In genomic region chr2:6536372-6536771, GRCm38 (mm10) we compare ENCODE assay signal across 24 mouse cellular contexts.
A peak's percentile ranks its signal among the peaks of the same experiment; 100 is the strongest.
DNase-seq lines count a peak whose midpoint lies in the region; ATAC-seq and TF ChIP-seq lines count a peak whose summit lies in the region.
"Had no signal": no experiment of that assay in that cellular context is flagged by ENCODE, and none has a peak within 500 bp of the region (broad histone marks: within the 10 kb centered on the region; RNA-seq: fewer than 3 reads in every experiment).

No protein-coding gene starts in this region.

- no peak overlapping the region for H3K4me2 ChIP-seq in forebrain, postnatal 0 days (ENCODE audit: low read depth)
- H3K4me2 ChIP-seq in forebrain, embryonic 14.5 days (ENCODE audit: low read length), result no peak overlapping the region
- H3K4me2 ChIP-seq: embryonic facial prominence, embryonic 13.5 days; forebrain, embryonic 13.5 days; heart, embryonic 11.5 days; hindbrain, embryonic 12.5 days; hindbrain, embryonic 15.5 days; intestine, embryonic 15.5 days had no signal

- no peaks in the 10 kb centered on the region for H3K4me1 ChIP-seq in forebrain, postnatal 0 days (ENCODE audit: insufficient read depth)
- H3K4me1 ChIP-seq in forebrain, embryonic 14.5 days (ENCODE audit: control insufficient read depth, insufficient read depth, low read length), result no peaks in the 10 kb centered on the region
- H3K4me1 ChIP-seq: embryonic facial prominence, embryonic 13.5 days; forebrain, embryonic 10.5 days; hindbrain, embryonic 15.5 days; intestine, embryonic 15.5 days had no signal

- H3K9ac ChIP-seq in forebrain, postnatal 0 days, result no peak overlapping the region
- H3K9ac ChIP-seq in forebrain, embryonic 14.5 days (ENCODE audit: low read length), result no peak overlapping the region
- H3K9ac ChIP-seq: embryonic facial prominence, embryonic 13.5 days; forebrain, embryonic 13.5 days; hindbrain, embryonic 12.5 days; hindbrain, embryonic 15.5 days; intestine, embryonic 15.5 days had no signal

- no peaks in the 10 kb centered on the region for H3K27me3 ChIP-seq in forebrain, postnatal 0 days (ENCODE audit: insufficient read depth, low read length)
- H3K27me3 ChIP-seq in forebrain, embryonic 14.5 days (replicated peaks; ENCODE audit: control insufficient read depth, insufficient read depth, low read length), result no peaks in the 10 kb centered on the region
- H3K27me3 ChIP-seq: embryonic facial prominence, embryonic 13.5 days; forebrain, embryonic 13.5 days; hindbrain, embryonic 12.5 days; hindbrain, embryonic 15.5 days; intestine, embryonic 15.5 days; Patski had no signal

- peaks cover 7% of the 10 kb centered on the region for H3K36me3 ChIP-seq in forebrain, postnatal 0 days (ENCODE audit: insufficient read depth)
- H3K36me3 ChIP-seq in forebrain, embryonic 14.5 days (ENCODE audit: control insufficient read depth, insufficient read depth, low read length), result peaks cover 13% of the 10 kb centered on the region
- H3K36me3 ChIP-seq: embryonic facial prominence, embryonic 10.5 days; embryonic facial prominence, embryonic 13.5 days; hindbrain, embryonic 12.5 days; hindbrain, embryonic 15.5 days; intestine, embryonic 15.5 days had no signal

- ATAC-seq in forebrain, postnatal 0 days, result no peak
- ATAC-seq in forebrain, embryonic 14.5 days, result no peak
- peak; percentile 61 for ATAC-seq in megakaryocyte progenitor cell, adult 5-6 weeks (replicated peaks; ENCODE audit: poor library complexity)
- ATAC-seq: forebrain, embryonic 13.5 days; intestine, embryonic 15.5 days; Patski had no signal

- H3K4me3 ChIP-seq in forebrain, postnatal 0 days (ENCODE audit: low read depth, low read length), result no peak overlapping the region
- H3K4me3 ChIP-seq in forebrain, embryonic 14.5 days (ENCODE audit: low read depth, low read length), result no peak overlapping the region
- H3K4me3 ChIP-seq: embryonic facial prominence, embryonic 10.5 days; embryonic facial prominence, embryonic 13.5 days; erythroblast, embryonic 14.5 days; forebrain, embryonic 10.5 days; forebrain, embryonic 13.5 days; gastrocnemius, adult 2 months; hindbrain, embryonic 12.5 days; hindbrain, embryonic 15.5 days; intestine, embryonic 15.5 days had no signal

- WGBS in forebrain, postnatal 0 days, result 85% methylated on average over 2 of the region's 2 CpGs
- WGBS in forebrain, embryonic 14.5 days, result 84% methylated on average over 2 of the region's 2 CpGs

- no peak for DNase-seq in forebrain, postnatal 0 days
- no peak for DNase-seq in forebrain, embryonic 14.5 days (ENCODE audit: low spot score)
- DNase-seq in right cerebral cortex, postnatal 25 days, result peak; percentile 2
- no peak for DNase-seq in right cerebral cortex, postnatal 4 days
- no peak for DNase-seq in adrenal gland, adult 8-10 months
- DNase-seq: adrenal gland, postnatal 14 days; cerebellum, adult 11 months; cerebellum, adult 2 months; cerebellum, adult 9-11 months; cerebellum, postnatal 25 days; embryo, embryonic 11 days; gastrocnemius, adult 2 months; gastrocnemius, postnatal 14 days had no signal

- TF ChIP-seq CTCF in forebrain, postnatal 0 days (IDR thresholded peaks at IDR 0.05; ENCODE audit: low read depth), result no peak

- no peaks in the 10 kb centered on the region for H3K9me3 ChIP-seq in forebrain, postnatal 0 days (ENCODE audit: low read length)
- no peaks in the 10 kb centered on the region for H3K9me3 ChIP-seq in forebrain, embryonic 14.5 days (replicated peaks; ENCODE audit: control insufficient read depth, low read length)
- H3K9me3 ChIP-seq: embryonic facial prominence, embryonic 10.5 days; embryonic facial prominence, embryonic 13.5 days; forebrain, embryonic 10.5 days; forebrain, embryonic 13.5 days; hindbrain, embryonic 12.5 days; hindbrain, embryonic 15.5 days; intestine, embryonic 15.5 days had no signal

- peak overlapping the region; percentile 47 for H3K27ac ChIP-seq in forebrain, postnatal 0 days (ENCODE audit: low read depth, low read length)
- no peak overlapping the region; the same call in 1 of the 2 replicates for H3K27ac ChIP-seq in forebrain, embryonic 14.5 days (ENCODE audit: low read depth, low read length)
- H3K27ac ChIP-seq: embryonic facial prominence, embryonic 10.5 days; embryonic facial prominence, embryonic 13.5 days; forebrain, embryonic 10.5 days; forebrain, embryonic 13.5 days; gastrocnemius, adult 2 months; hindbrain, embryonic 12.5 days; hindbrain, embryonic 15.5 days; intestine, embryonic 15.5 days had no signal
